Mouse (Mus musculus): ENCODE data around the gene Ccsap.

The Ccsap gene

DNA sequence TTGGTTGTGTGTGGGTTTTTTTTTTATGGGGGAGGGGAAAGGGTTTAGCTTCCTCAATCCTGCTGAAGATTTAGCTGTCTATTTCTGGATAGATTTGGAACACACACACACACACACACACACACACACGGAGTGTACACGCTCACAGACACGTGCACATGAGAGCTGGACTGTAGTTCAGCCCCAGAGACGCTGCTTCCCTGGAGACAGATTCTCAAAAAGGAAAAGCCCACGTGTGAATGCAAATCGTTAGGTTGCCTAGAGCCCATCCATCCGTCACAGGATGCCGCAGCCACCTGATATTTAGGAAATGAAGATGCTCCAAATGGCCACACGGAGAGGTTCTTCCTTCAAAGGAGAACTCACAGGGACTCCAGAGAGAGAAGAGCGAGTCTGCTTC lies 20.3 kb upstream of the Ccsap start:
- no peak for DNase-seq (ENCODE audit: low spot score)

DNA sequence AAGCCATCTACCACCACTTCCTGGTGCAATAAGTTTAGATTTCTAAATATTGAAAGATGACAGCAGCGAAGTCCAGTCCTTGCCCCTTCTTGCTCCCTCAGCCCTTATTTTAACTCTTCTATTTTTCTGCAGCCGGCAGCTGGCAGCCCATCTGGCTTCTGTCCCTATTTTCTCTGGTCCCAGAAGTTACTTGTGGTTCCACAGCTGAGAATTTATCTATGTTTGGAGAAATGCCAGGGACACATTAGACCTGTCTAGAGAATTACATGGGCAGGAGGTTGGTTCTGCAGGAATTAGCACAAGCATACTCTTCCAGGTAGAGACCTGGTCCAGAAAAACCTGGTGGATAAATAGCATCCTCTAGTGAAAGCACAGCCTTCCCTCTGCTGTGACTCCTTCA lies 17.9 kb upstream of the Ccsap start:
- DNase-seq (ENCODE audit: low spot score): no peak

DNA sequence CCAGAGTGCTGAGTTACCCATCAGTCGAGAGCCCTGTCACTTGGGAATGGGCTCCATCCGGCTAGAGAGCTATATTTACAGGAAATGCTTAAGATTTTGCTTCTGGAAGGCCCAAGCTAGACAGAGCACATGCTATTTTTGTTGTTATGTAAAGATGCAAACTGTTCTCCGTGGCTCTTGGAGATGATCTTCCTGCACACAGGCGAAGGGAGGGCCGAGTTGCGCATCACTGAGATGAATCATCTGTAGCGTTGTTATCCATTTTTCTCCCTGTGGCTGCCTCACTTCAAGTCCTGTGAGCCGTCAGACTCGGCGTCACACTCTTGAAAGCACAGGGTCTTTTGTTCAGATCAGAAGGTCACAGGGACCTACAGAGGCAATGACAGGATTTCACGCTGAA lies 14.3 kb upstream of the Ccsap start:
- DNase-seq (ENCODE audit: low spot score): no peak

DNA sequence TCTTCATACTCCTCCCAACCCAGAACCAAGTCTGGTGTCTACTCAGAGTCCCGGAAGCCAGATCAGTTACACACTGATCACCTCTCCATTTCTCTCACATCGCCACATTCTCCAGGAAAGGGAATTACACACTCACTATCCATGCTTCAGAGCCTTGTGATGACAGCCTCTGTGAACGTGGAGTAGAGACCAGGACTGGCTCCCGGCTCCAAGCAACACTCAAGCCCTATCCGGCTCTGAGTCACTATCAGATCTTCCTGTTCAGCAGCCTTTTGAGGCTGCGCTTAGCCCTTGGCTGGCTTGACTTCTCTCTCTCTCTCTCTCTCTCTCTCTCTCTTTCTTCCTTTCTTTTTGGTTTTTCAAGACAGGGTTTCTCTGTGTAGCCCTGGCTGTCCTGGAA lies 13.4 kb upstream of the Ccsap start:
- DNase-seq (ENCODE audit: low spot score): no peak

DNA sequence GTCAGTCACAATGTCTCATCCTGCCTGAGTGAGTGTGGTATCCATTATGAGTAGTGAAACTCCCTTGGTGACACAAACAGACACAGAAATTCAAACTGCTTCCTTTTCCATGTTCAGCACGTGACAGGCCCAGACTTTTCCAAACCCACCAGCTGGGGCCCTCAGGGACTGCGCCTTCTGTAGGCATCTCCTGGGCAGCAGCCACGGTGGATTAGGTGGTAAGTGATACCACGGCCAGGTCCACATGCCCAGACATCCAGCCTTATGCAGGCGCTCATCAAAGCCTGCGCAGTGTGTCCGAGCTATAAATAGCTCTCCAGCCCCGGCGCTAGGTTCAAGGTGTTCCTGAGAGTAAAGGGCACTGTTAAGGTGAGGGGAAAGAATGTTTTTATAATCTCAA lies 12.0 kb upstream of the Ccsap start:
- DNase-seq (ENCODE audit: low spot score): no peak

DNA sequence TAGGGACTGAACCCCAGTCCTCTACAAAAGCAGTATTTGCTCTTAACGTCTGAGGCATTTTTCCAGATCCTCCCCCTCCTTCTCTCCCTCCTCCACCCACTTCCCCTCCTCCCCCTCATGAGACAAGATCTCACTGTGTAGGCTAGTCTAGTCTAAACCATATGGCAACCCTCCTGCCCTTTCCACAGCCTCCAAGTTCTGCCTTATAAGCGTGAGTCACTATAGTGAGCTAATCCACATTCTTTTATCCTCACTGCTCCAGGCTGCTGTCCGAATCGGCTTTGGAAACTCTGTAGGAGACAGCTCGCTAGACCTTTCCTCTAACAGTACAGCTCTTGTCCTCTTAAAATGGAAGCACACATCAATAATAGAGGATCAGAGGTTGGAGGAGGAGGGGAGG lies 7.0 kb upstream of the Ccsap start:
- DNase-seq (ENCODE audit: low spot score): no peak

DNA sequence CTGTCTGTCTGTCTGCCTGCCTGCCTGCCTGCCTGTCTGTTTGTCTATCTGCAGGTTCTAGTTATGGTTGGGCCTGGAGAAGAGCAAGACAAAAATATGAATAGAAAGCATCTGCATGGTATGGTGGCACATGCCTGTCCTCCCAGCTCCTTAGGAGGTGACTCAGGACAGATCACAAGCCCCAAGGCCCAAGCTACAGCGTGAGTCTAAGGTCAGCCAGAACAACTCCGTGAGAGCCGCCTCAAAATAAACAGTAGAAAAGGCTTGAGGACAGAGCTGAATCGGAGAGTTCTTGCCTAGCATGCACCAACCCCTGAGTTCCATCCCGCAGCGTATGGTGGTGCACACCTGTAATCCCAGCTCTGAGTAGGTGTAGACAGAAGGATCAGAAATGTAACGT lies 5.8 kb upstream of the Ccsap start:
- no peak for DNase-seq (ENCODE audit: low spot score)

DNA sequence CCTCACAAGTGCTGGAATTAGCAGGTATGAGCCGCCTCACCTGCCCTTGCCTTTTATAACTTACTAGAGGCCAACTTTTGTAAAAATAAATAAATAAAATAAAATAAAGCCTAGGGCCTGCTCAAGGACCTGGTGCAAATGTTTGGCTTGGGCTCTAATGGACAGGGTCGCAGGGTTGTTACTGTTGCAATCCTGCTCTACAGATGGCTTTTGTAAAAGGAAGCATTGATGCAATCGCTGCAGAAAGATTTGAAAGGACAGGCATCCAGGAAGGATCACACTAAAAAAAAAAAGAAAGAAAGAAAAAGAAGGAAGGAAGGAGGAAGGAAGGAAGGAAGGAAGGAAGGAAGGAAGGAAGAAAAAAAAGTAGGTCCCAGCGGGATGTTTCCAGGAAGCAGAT lies 377 bp upstream of the Ccsap start:
- no peak for DNase-seq (ENCODE audit: low spot score)

DNA sequence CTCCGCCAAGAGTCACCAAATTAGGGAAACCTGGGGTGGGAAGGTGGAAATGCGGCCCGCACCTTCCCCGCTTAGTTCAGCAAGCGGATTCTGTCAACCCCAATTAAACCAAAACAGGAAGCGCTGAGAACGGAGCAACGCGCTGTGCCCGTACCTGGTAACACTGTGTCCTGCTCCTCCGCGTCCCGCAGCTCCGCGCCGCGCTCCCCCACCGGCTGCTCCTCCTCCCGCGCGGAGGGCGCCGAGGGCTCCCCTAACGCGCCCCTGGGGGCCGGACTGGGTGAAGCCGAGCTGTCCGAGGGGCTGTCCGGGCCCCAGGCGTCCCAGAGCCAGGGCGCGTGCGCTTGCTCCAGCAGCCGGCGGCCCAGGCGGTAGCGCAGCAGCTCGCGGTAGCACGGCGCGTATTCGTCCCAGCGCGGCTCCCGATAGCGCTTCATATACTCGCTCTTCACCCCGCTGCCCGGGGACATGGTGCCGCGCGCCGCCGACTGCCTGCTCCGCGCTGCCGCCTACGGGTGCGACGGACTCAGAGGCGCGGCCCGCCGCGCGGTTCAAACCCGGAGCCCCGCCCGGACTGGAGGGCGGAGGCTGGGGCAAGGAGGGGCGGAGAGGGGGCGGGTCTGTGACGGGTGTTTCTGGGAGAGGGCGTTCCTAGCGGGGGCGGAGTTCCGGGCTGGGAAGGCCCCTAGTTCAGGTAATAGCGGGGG lies 915 bp downstream of the Ccsap start:
- DNase-seq (ENCODE audit: low spot score): peak; percentile 95

DNA sequence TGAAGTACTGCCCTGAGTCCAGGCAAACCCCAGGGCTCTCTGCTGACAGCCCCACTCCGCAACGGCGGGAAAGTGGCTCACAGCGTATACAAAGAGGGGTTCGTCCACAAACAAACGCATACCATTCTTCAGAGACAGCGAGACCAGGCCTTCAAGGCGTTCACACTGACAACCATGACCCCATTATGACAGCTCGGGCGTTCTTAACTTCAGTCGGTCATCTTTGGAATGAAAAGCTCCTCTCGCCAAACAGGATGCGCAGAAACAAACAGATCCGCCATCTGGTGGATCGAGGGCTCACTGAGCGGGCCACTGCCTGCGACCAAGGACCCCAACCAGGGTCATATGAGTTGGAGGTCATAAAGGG lies 1.5 kb downstream of the Ccsap start:
- no peak for DNase-seq (ENCODE audit: low spot score)

DNA sequence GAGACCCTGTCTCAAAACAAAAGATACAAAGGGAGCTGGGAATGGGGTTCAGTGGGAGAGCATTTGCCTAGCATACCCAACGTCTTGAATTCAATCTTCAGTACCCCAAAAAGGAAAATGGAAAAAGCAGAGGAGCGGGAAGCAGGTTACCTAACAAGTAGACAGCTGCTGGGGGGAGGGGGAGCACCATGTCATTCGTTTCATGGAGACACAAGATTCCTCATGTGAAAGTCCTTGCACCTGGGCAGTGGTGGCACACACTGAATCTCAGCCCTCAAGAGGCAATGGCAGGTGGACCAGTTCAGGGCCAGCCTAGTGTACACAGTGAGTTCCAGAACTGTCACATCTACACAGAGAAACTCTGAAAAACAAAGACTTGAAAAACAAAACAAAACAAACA lies 2.6 kb downstream of the Ccsap start:
- DNase-seq (ENCODE audit: low spot score): no peak

DNA sequence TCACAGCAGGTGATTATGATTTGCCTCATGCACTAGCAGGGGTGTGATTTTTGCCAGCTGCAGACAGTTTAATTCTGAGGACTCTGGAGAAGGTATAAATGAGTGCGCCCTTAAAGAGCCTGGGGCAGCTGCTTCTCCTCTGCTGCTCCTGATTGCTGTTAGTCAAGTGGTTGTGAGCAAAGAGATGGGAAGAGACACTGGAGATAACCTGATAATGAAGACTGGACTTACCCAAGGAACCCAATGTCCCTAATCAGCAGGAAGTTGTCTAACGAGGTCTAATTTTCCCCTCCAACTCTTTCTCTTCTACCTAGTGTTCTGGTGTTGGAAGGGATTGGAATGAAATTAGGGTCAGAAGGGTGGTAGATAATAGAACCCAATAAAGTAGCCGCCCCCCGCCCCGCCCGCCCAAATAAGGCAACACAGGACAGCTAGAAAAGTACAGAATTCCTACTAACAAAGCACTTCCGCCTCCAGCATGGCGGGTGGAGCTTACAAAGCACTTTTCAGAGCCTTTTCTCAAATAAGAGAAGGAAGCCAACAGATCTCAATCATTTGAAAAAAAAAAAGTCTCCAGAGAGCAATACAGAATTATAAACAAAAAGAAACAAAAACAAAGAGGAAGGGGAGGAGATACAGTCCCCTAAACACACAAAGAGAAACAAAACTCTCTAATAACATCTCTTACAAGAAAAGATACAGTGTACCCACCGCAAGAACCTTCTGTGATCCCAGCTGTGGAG lies 5.1 kb downstream of the Ccsap start:
- no peak for DNase-seq (ENCODE audit: low spot score)

DNA sequence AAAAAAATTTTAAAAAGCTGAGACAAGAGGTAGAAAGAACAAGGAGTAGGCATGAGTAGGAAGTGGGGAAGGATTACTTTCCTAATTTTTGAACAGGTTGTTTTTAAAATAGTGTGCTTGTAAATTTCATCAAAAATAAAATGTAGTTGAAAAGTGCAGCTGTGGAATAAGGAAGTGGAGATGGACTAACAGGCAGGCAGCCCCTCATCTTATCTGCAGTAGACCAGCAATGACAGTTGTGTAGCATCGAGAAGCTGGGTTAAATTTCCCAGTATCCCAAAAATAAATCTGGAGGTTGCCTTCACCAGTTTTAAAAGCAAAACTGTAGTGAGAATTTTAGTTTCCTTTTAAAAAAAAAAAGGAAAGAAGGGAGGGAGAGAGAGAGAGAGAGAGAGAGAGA lies 5.8 kb downstream of the Ccsap start:
- no peak for DNase-seq (ENCODE audit: low spot score)

DNA sequence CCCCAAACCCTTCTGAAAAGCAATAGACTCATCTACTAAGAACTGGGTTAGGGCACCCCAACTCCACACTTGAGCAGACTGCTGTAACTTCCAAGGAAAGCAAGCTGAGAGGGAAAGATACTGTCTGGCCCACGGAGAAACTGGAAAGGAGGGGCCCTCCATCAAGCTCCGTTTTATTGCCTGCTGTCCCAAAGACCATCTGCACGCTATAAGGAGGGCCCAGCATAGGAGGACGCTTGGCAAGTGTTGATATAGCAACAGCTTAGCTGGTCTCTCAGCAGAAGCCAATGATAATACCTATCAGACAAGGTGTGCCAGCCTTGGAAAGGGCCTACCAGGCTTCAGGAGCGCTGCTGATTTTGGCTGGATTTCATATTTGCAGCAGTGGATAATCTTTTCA lies 8.4 kb downstream of the Ccsap start:
- DNase-seq (ENCODE audit: low spot score): no peak

DNA sequence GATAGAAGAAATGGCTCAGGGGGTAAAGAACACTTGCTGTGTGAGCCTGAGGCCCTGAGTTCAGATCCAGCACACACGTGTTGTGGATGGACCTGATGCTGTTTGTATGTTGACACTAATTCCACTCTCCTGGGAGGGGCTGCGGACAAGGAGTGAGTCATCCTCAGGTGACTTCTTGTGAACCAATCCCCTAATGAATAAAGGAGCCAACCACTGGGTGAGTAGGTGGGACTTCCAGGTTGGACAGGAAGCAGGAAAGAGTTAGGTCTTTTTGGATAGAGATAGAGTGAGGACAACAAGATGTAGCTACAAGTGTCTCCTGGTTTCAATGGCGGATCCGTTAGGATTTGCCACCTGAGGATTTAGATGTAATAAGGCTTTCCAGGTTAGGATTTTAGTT lies 10.7 kb downstream of the Ccsap start:
- DNase-seq (ENCODE audit: low spot score): no peak

DNA sequence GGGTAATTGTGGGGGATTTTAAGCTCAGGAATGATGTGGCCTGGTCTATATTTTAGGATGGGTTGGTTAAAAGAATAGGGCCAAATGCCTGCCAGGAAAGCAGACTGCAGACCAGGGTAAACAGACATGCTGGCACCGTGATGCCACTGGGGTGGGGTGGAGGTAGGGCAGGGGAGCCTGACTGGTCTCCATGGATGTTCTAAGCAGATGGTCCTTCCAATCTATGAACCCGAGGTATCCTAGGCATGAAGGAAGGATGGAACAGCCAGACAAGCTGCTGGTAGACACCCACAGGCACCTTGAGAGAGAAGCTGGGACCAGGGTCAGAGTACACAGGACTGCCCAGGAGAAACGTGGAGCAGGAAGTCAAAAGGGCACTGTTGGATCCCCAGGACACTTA lies 12.5 kb downstream of the Ccsap start:
- DNase-seq (ENCODE audit: low spot score): no peak

DNA sequence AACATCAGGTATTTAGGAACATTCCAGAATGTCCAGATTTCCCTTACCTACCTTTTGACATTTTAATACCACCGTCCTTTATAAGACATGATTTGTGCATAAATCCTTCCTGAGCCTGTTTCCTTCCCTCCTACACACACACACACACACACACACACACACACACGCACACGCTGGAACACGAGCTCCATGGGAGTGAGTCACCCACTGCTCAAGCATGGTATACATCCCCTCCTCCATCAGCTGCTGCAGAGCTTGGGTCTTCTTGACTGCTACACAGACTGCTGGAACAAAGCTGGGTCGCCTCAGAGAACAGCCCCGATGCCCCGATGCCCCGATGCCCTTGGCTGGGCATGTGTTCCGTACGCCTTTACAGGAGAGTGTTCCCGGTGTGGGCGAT lies 13.5 kb downstream of the Ccsap start:
- DNase-seq (ENCODE audit: low spot score): no peak

DNA sequence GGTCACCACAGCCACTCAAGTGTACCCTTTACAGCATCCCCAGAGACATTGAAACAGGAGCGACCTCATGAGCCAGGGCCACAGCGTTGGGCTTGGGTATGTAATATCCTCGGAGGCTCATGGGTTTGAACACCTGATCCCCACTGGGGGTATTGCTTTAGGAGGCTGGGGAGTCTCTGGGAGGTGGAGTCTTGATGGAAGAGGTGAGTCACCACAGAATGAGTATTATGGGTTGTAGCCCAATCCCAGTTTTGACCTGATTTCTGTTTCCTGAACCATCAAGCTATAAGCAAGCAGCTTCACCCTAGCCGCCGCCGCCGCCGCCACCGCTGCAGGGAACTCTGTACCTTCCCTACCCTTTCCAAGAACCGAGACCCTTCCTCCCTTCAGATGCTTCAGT lies 14.0 kb downstream of the Ccsap start:
- no peak for DNase-seq (ENCODE audit: low spot score)

DNA sequence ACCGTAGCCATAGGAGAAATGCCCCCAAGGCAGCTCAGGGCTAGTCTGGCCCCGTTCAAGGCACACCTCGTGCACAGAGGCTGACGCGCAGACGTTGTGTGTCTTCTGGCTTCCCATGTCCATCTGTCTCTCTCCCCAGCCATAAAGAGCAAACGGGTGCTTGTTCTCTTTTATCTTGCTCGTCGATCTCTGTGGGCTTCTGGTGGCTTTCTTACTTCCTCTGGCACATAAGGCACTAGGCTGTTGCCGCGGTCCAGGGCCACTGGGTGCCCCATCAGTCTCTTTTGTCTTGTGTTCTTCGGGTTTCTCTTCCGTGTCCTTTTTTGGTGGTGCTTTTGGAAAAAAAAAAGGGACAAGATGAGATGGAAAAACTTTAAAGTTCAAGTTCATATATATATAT lies 14.9 kb downstream of the Ccsap start:
- DNase-seq (ENCODE audit: low spot score): no peak

DNA sequence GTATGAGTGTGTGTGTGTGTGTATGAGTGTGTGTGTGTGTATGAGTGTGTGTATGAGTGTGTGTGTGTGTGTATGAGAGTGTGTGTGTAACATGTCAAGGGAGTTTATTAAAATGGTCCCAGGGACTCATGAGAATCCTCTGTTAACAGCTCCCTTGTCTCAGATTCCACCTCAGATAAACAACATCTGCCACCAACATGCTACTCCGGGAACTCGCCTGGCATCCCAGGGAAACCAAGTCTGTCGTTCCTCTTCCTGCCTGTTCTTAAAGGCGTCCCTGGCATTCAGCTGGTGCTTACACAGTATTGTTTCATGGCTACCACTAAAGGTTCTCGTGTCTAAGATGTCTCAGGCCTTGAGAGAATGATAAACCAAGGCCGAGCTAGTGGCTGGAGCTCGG lies 15.7 kb downstream of the Ccsap start:
- DNase-seq (ENCODE audit: low spot score): no peak

DNA sequence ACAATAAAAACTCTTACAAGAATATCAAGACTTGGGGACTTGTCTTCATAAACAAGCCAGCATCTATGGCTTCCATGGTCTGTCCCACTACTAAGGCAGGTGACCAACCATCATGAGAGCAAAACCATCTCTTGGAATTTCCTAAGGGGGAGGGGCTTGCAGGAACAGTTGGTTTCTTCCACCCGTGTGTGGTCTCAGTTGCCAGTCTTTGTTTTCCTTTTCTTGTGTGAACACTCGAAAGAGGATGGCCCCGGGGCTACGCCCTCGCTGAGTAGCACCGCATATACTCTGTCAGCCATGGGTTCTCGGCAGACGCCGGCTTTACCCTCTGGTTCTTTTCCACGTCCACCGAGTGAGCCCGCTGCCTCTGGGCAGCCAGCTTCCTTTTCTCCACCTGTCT lies 17.9 kb downstream of the Ccsap start:
- no peak for DNase-seq (ENCODE audit: low spot score)

DNA sequence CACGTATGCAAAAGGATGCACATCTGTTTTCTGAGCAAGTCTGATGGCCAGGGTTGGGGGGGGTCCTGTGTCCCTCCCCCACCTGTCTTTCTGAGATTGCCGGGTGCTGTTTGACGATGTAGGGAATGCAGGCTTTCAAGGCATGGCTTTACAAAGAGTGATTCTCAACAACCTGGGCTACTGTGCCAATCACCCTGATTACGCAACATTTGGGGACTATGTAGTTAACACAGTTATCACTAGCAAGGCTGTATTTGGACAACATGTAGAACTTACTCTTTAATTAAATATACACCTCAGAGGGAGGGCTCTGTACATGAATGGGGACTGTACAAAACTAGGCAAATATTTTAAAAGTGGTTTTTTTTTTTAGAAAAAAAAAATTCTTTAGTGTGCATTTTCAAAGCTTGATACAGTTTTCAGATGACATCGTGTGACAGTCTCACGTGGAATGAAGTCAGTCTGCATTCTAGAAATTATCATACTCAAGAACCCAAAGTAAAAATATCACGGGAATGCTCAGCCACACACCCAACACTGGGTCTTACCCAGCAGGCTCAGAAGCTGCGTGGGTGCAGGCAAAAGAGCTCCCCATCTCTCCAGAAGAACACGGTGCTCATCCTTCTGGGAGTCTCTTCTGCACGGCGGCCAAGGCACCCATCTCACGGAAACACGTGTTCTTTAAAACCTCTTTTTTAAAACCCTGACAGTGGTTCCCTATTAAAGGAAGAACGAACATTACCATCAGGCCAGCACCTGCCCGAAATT lies 19.2 kb downstream of the Ccsap start:
- DNase-seq (ENCODE audit: low spot score): no peak

DNA sequence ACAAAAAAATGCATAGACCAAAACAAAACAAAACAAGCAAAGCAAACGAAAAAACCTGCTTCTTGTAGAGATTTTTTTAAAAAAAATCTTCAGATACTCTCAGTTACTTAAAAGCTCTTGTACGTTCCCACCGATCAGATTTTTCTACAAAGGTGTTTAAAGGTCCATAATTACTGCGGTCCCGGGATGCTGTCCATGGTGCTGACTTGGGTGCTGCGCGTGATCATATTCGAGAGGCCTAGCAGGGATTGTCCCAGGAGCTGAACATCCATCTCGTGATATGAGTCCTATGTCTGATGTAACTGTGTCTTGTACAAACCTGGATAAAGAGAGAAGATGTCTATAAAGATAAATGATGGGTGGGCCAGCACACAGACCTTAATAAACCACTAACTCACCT lies 21.5 kb downstream of the Ccsap start:
- DNase-seq (ENCODE audit: low spot score): no peak

All from spleen, adult 12 weeks (tissue).